Mouse (Mus musculus) embryonic fibroblast, embryonic 13.5 days (primary cell): ENCODE measurements around the gene Sar1b.

Experiments used
- CTCF ChIP-seq: IDR thresholded peaks from 2 replicates; pipeline ENCODE4 v1.5.1; 2011; ENCODE audit warnings: mild to moderate bottlenecking, control low read depth, low read length, moderate library complexity, borderline replicate concordance; ENCODE audit not compliant: insufficient read depth
- POLR2A ChIP-seq: IDR thresholded peaks from 2 replicates; pipeline ENCODE4 v1.6.1; 2011; ENCODE audit warnings: low read depth, mild to moderate bottlenecking, control low read depth, low read length, moderate library complexity

GRCm38 (mm10) chr11:51839106-51839505 is 75.6 kb downstream of the Sar1b start:
- TF ChIP-seq POLR2A (no peak), CTCF (no peak)
